Mouse (Mus musculus) limb, embryonic 10.5 days (tissue): Measurements from ENCODE around the gene Bcl11a. TPM values are rescaled to one million over a fixed set of nuclear protein-coding genes. Genes with fewer than 3 reads are reported as not detected.
"Not testable (repeated sequence)": the region's sequence is repeated elsewhere in the genome, so short reads cannot be mapped to it uniquely, and the experiment has no call there.

ENCODE experiments used
- DNase-seq: peaks from one replicate; pipeline ENCODE4 v3.0.0-alpha.2; 2017; ENCODE audit warnings: low spot score
- H3K27ac ChIP-seq: fragments of 300-500 bp; sonication (generic); 2 replicates; pipeline ENCODE4 v1.5.1; 2016; ENCODE audit warnings: mild to moderate bottlenecking
- H3K27me3 ChIP-seq: fragments of 300-500 bp; sonication (generic); 2 replicates; pipeline ENCODE4 v1.6.1; 2016; ENCODE audit warnings: low read depth, mild to moderate bottlenecking; ENCODE audit not compliant: poor library complexity, severe bottlenecking
- H3K36me3 ChIP-seq: fragments of 300-500 bp; sonication (generic); 2 replicates; pipeline ENCODE4 v1.6.1; 2016; ENCODE audit warnings: mild to moderate bottlenecking, moderate library complexity
- H3K4me1 ChIP-seq: fragments of 300-500 bp; sonication (generic); 2 replicates; pipeline ENCODE4 v1.6.1; 2016
- H3K4me3 ChIP-seq: fragments of 300-500 bp; sonication (generic); 2 replicates; pipeline ENCODE4 v1.5.1; 2016; ENCODE audit warnings: mild to moderate bottlenecking, moderate library complexity
- H3K9me3 ChIP-seq: fragments of 300-500 bp; sonication (generic); replicated peaks from 2 replicates; pipeline ENCODE4 v1.6.1; 2016; ENCODE audit warnings: mild to moderate bottlenecking
- WGBS: fragments of 180-500 bp; shearing (Covaris S2); methylation state at CpG from one replicate; pipeline ENCODE4 v1.1.7; 2016; 5-methylcytosine and 5-hydroxymethylcytosine counted together
- polyA plus RNA-seq: library from polyadenylated mRNA; unstranded; fragments of >200 nt; fragmentation: Nextera tagmentation; extraction: Ambion mirVana; gene quantifications from 2 replicates; pipeline ENCODE4 v1.2.1, GENCODE M21; 2016

Gene Bcl11a
- polyA plus RNA-seq, 1 experiment from 2014 or later: 75.0 TPM

GRCm38 (mm10) chr11:24110113-24110512, 32.3 kb downstream of the Bcl11a start:
- 80% methylated on average over 2 of the region's 2 CpGs for WGBS
- no peak overlapping the region for H3K27ac ChIP-seq
- no peaks in the 10 kb centered on the region for H3K27me3 ChIP-seq
- no peak for DNase-seq
- no peak overlapping the region for H3K4me3 ChIP-seq
- H3K36me3 ChIP-seq: peaks cover 48% of the 10 kb centered on the region
- H3K4me1 ChIP-seq: peaks cover 13% of the 10 kb centered on the region; the same call in 1 of the 2 replicates
- no peaks in the 10 kb centered on the region for H3K9me3 ChIP-seq

- no peak for DNase-seq
- no peak overlapping the region for H3K4me3 ChIP-seq
- H3K27me3 ChIP-seq: no peaks in the 10 kb centered on the region
- 56% methylated on average over 6 of the region's 6 CpGs for WGBS
- no peaks in the 10 kb centered on the region for H3K9me3 ChIP-seq
- no peak overlapping the region for H3K27ac ChIP-seq
- peaks cover 13% of the 10 kb centered on the region; the same call in 1 of the 2 replicates for H3K4me1 ChIP-seq
- peaks cover 57% of the 10 kb centered on the region for H3K36me3 ChIP-seq
These were observed 33.9 kb downstream of the Bcl11a start for GRCm38 (mm10) chr11:24111720-24112119.

GRCm38 (mm10) chr11:24115017-24115752, 37.3 kb downstream of the Bcl11a start:
- no peaks in the 10 kb centered on the region for H3K27me3 ChIP-seq
- H3K27ac ChIP-seq: no peak overlapping the region
- WGBS: 80% methylated on average over 12 of the region's 12 CpGs
- H3K36me3 ChIP-seq: peaks cover 77% of the 10 kb centered on the region
- H3K4me3 ChIP-seq: no peak overlapping the region
- peaks cover 21% of the 10 kb centered on the region; the same call in 1 of the 2 replicates for H3K4me1 ChIP-seq
- H3K9me3 ChIP-seq: no peaks in the 10 kb centered on the region
- DNase-seq: no peak

- WGBS: 89% methylated on average over 2 of the region's 2 CpGs
- Histone ChIP-seq H3K27ac (no peak overlapping the region), H3K36me3 (peaks cover 85% of the 10 kb centered on the region), H3K4me1 (peaks cover 29% of the 10 kb centered on the region; the same call in 1 of the 2 replicates), H3K27me3 (no peaks in the 10 kb centered on the region), H3K9me3 (no peaks in the 10 kb centered on the region), H3K4me3 (no peak overlapping the region)
- DNase-seq: no peak
These were observed 38.2 kb downstream of the Bcl11a start for GRCm38 (mm10) chr11:24116041-24116440.

GRCm38 (mm10) chr11:24116582-24117318, 38.9 kb downstream of the Bcl11a start:
- Histone ChIP-seq H3K4me1 (peaks cover 33% of the 10 kb centered on the region; the same call in 1 of the 2 replicates), H3K36me3 (peaks cover 87% of the 10 kb centered on the region), H3K9me3 (no peaks in the 10 kb centered on the region), H3K27ac (no peak overlapping the region), H3K27me3 (no peaks in the 10 kb centered on the region), H3K4me3 (no peak overlapping the region)
- WGBS: 89% methylated on average over 7 of the region's 7 CpGs
- no peak for DNase-seq

GRCm38 (mm10) chr11:24121136-24121535, 43.3 kb downstream of the Bcl11a start:
- H3K9me3 ChIP-seq: no peaks in the 10 kb centered on the region
- 91% methylated on average over 9 of the region's 9 CpGs for WGBS
- peaks cover 63% of the 10 kb centered on the region for H3K36me3 ChIP-seq
- DNase-seq: no peak
- H3K4me3 ChIP-seq: no peak overlapping the region
- peaks cover 37% of the 10 kb centered on the region; the same call in 1 of the 2 replicates for H3K4me1 ChIP-seq
- H3K27me3 ChIP-seq: no peaks in the 10 kb centered on the region
- no peak overlapping the region for H3K27ac ChIP-seq

GRCm38 (mm10) chr11:24122899-24123298, 45.0 kb downstream of the Bcl11a start:
- 92% methylated on average over 7 of the region's 7 CpGs for WGBS
- no peak for DNase-seq
- Histone ChIP-seq H3K9me3 (no peaks in the 10 kb centered on the region), H3K36me3 (peaks cover 61% of the 10 kb centered on the region), H3K27me3 (no peaks in the 10 kb centered on the region), H3K4me3 (no peak overlapping the region), H3K27ac (no peak overlapping the region), H3K4me1 (peaks cover 44% of the 10 kb centered on the region)

GRCm38 (mm10) chr11:24123991-24124390, 46.1 kb downstream of the Bcl11a start:
- no peaks in the 10 kb centered on the region for H3K9me3 ChIP-seq
- DNase-seq: no peak
- H3K4me1 ChIP-seq: peaks cover 46% of the 10 kb centered on the region
- no peak overlapping the region for H3K27ac ChIP-seq
- H3K4me3 ChIP-seq: no peak overlapping the region
- 96% methylated on average over 2 of the region's 2 CpGs for WGBS
- H3K36me3 ChIP-seq: peaks cover 55% of the 10 kb centered on the region
- no peaks in the 10 kb centered on the region for H3K27me3 ChIP-seq

GRCm38 (mm10) chr11:24125098-24125497, 47.2 kb downstream of the Bcl11a start:
- H3K9me3 ChIP-seq: no peaks in the 10 kb centered on the region
- no peak for DNase-seq
- peaks cover 35% of the 10 kb centered on the region for H3K4me1 ChIP-seq
- WGBS: 78% methylated on average over 6 of the region's 6 CpGs
- H3K4me3 ChIP-seq: no peak overlapping the region
- no peak overlapping the region for H3K27ac ChIP-seq
- peaks cover 55% of the 10 kb centered on the region for H3K36me3 ChIP-seq
- H3K27me3 ChIP-seq: no peaks in the 10 kb centered on the region

- DNase-seq: no peak
- 64% methylated on average over 2 of the region's 2 CpGs for WGBS
- Histone ChIP-seq H3K4me3 (no peak overlapping the region), H3K27ac (no peak overlapping the region), H3K36me3 (peaks cover 64% of the 10 kb centered on the region), H3K4me1 (peaks cover 20% of the 10 kb centered on the region), H3K9me3 (no peaks in the 10 kb centered on the region), H3K27me3 (no peaks in the 10 kb centered on the region)
These were observed 50.1 kb downstream of the Bcl11a start for GRCm38 (mm10) chr11:24128001-24128400.

- DNase-seq, H3K27ac ChIP-seq, H3K27me3 ChIP-seq, H3K9me3 ChIP-seq, H3K4me3 ChIP-seq: not testable (repeated sequence)
- Histone ChIP-seq H3K4me1 (peaks cover 20% of the 10 kb centered on the region), H3K36me3 (peaks cover 66% of the 10 kb centered on the region)
- 86% methylated on average over 4 of the region's 4 CpGs for WGBS
These were observed 51.0 kb downstream of the Bcl11a start for GRCm38 (mm10) chr11:24128880-24129279.

- no peak for DNase-seq
- Histone ChIP-seq H3K9me3 (no peaks in the 10 kb centered on the region), H3K27me3 (no peaks in the 10 kb centered on the region), H3K4me3 (no peak overlapping the region), H3K36me3 (peaks cover 64% of the 10 kb centered on the region), H3K27ac (no peak overlapping the region), H3K4me1 (peaks cover 13% of the 10 kb centered on the region)
- WGBS: 87% methylated on average over 5 of the region's 5 CpGs
These were observed 51.7 kb downstream of the Bcl11a start for GRCm38 (mm10) chr11:24129358-24130185.
